Mouse (Mus musculus) ovary, postnatal 10 days (tissue): ENCODE measurements around the gene Dcdc2a.
A peak's percentile ranks its signal among the peaks of the same experiment; 100 is the strongest.

Experiments
- DNase-seq: peaks from one replicate; pipeline ENCODE4 v3.0.0; 2022; ENCODE audit warnings: low spot score

Gene Dcdc2a

DNA sequence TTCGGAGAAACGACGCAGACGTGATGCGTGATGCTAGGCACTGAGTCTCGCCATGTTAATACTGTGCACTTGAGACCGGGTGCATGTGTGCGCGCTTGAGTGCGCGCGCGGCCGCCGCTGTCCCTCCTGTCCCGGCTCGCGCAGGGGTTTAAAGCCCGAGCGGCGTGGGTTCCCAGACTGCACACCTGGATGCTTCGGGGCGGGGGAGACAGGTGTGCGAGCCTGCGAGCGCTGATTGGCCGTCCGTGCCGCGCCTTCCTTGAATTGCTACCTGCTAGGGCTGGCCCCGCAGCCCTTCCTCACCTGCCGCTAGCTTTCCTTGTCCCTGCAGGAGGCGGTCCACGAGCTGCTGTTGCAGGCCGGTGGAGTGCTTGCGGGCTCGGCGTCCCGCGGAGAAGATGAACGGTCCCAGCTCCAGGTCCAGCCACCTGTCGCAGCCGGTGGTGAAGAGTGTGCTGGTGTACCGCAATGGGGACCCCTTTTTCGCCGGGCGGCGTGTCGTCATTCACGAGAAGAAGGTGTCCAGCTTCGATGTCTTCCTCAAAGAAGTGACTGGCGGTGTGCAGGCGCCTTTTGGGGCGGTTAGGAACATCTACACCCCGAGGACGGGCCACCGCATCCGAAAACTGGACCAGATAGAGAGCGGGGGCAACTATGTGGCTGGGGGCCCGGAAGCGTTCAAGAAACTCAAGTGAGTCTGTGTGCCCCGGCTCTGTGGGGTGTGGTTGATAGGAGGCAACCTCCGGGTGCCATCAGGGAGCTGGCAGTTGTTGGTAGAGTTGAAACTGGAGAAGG, at the start of gene Dcdc2a:
Gene Dcdc2a, plus strand, starts transcription at position 132 of the 795 bp plus-strand sequence.
- no peak for DNase-seq

DNA sequence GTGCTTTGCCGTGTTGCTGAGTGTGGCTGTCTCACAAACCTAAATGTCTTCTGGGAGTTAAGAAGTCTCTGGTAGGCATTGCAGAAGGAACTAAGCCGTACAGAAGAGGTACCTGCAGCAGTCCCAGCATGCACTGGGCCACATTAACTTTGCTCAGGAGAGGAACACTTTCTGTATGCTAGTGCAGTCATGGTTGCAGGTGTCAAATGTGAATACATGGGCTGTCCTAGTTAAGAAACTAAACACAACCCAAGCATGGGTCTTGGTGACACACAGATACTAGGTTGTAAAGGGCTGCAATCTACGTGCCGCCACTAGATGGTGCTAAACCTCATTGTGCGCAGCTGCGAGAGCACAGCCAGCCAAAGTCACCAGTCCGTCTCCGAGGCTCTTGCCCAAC, 48.7 kb upstream of the Dcdc2a start:
- no peak for DNase-seq

DNA sequence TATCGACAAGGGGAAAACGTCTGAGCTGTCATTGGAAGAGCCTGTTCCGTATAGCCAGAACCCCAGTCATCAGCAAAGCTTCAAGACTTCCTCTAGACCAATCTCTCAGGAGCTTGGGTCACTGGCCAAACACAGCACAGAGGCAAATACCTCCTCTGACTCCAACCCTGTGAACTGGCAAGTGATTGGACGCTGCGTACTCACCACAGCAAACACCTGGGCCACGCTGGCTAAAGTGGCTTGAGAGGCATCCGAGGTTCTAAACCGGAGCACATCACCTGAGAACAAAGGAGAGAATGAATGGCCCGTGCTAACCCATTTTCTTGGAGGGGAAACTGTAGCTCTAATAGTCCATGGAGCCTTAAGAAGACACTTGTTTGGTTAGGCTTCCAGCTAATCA, 37.5 kb upstream of the Dcdc2a start:
- no peak for DNase-seq

DNA sequence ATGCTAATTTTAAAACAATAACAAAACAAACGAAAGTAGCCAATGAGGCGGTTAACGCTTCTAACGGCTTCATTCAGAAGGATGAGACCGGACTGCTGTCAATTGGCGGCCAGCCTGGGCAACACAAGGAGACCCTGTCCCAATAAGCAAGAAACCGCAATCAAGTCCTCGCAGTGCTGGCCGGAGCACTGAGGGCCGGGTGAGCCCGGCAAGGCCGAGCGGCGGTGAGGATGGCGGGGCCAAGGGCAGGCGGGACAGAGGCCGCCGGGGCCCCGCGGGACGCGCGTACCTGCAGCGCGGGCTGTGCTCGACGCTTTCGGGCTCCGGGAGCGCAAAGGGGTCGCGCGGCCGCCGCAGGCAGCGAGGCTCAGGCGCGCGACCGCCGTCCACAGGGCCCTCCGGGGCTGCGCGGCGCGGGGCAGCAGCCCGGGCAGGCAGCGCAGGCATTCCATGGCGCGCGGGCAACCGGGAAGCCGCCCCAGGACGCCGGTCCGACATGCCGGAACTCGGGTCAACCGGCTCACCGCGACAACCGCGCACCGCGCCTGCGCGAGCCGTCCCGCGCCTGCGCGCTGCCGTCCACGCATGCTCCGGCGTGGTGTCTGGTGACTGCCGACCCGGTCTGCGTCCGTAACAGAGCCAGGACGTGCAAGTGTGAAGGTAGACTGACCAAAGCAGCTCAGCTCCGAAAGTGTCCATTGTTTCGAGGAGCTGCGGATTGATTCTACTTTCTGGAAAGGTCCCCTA, 35.8 kb upstream of the Dcdc2a start, which contains the start of gene Mrs2:
Gene Mrs2, minus strand, starts transcription at position 587 of the 747 bp plus-strand sequence.
- DNase-seq = peak; percentile 69

DNA sequence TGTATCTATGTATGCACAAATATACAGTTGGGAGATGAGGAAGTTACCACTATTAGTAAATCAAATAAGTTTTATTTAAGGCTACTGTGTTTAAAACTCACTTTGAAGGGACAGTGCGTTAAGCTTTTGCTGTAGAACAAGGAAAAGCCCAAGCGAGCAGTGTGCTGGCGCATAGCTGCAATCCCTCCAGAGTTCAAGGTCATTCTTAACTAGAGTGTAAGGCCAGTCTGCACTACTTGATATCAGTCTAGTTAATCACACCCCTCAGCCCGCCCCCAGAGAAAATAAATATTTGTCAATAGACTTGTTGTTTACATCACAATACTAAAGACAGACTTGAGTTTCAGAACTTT, 35.3 kb upstream of the Dcdc2a start:
- DNase-seq = no peak

DNA sequence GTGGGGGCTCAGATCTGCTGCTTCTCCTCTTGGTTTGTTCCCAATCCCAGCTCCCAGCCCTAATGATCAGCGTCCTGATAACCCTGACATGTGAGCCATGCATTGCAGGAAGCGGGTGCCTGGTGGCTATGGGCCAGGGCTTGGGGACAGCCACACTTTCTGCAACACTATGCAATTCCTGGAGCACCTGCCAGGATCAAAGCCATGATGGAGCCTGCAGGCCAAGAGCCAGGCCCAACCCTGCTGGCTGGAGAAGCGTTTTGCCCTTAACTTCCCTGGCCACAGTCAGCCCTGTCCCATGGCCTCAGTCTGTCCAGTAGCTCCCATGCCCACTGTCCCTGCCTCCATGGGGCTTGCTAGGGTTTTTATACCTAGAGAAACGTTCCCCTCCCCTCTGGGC, 33.4 kb upstream of the Dcdc2a start:
- no peak for DNase-seq

DNA sequence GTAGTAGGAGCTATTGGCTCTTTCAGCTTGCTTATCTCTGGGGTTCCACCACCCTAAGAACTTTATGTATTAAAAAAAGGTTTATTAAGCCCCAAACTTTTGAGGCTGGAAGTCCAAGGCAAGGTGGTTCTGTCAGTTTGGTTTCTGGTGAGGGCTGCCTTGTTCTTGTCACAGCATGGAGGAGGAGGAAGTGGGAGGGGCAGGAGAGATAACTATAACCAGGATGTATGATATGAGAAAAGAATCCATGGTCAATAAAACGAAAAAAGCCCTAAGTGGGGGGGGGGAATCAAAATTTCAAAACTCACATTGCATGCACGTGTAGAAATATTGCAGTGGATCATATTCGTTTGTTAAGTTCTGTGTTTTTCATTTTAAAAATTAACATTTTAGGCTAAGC, 32.7 kb upstream of the Dcdc2a start:
- DNase-seq = no peak

DNA sequence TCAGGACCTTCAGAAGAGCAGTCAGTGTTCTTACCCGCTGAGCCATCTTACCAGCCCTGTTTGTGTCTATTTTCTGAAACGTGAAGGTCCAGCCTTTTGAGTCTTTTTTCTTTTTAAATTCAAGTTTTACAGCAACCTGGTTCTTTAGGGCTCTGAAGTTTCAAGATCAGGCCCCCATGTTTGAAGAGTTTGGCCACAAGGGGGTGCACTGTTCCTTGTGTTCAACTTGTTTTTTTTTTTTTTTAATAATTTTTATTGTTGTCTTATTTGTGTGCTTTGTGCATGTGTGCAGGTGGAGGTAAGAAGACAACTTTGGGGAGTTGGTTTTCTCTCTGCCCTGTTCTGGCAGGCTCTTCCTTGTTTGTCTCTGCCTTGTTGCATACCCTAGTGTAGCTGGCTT, 31.1 kb upstream of the Dcdc2a start:
- no peak for DNase-seq

DNA sequence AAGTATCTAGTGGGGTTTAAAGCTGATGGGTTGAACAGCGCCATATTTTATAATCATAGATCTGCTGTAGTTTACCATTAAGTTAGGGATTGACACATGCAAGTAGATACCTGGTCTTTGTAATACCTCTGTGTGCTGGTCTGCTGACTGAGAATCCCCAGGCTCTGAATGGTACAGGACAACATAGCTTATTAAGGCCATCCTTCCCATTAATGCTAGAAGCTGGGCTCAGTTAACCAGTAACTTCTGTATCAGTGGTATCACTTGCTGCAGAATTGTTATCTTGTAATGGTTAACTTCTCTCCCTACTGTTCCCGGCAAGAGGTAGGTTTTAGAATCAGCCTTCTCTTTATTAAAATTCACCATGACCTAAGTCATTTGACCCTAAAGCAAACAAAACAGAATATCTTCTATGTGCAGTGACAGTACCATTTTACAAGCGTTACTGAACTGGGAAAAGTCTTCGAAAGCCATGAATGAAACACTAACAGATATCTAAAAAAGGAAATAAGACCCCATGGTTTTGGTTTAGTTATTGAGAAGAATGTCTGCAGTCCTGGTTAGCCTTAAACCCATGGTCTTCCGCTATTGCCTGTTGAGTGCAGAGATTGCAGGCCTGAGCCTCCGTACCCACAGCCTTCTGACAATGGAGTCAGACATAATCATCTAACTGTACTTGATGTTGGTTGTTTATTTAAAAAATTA, 29.2 kb upstream of the Dcdc2a start:
- no peak for DNase-seq

DNA sequence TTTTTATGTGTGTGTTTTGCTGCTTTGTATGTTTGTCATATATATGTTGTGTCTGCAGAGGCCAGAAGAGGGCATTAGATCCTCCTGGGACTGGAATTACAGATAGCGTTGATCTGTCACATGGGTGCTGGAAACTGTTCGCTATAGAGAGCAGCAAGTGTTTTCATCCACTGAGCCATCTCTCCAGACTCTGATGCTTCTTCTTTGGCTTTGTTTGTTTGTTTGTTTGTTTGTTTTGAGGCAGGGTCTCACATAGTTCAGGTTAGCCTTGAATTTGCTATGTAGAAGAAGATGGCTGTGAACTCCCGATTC, 28.7 kb upstream of the Dcdc2a start:
- DNase-seq = no peak

DNA sequence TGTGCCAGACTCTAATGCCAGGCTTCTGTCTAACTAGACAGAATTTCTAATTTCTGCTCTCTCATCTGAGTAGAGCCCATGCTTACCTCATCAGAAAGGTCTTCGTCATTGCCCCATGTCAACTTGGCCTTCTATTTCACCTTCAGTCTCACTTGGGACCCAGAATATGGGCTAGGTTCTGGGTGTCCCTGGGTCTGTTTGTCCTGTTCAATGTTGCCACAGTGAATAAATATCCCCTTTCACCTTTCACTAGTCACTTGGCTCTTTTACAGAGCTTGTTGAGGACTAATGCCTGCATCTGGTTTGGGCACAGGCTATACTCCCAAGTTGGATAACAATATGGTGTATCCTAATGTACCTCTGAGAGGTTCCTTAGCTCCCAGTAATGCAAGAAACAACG, 16.3 kb upstream of the Dcdc2a start:
- DNase-seq = no peak

DNA sequence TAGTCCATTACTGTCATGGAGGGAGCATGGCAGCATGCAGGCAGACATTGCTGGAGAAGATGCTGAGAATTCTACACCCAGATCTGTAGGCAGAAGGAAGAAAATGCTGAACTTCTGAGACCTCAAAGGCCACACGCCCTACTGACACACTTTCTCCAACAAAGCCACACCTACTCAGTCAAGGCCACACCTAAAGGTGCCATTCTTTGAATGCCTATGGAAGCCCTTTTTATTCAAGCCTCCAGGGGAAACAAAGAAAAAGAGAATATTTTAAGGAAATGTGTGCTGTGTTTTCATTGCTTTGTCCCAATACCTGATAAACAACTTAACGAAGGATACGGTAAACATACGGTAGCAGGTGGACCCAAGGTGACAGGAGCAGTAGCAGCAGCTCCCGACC, 3.1 kb upstream of the Dcdc2a start:
- DNase-seq = no peak

DNA sequence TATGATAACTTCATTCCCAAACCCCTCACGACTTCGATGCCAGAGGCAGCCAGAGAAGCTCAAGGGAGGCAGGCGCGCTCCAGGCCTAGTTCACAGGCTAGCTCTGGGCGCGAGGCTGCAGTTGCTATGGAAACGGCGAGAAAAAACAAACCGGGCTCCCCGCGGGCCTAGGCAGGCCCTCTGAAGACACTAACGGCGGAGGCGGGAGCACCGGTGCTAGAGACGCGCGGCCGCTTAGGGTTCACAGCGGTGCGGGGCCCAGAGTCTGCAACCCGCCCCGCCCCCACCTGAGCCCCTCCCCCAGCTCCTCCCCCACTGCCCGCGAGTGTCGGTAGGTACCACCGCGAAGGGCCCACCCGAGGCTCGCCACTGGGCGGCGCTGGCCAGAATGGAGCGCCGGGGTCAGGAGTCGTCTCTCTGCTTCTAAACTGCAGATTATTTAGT, 671 bp upstream of the Dcdc2a start:
- DNase-seq = no peak

DNA sequence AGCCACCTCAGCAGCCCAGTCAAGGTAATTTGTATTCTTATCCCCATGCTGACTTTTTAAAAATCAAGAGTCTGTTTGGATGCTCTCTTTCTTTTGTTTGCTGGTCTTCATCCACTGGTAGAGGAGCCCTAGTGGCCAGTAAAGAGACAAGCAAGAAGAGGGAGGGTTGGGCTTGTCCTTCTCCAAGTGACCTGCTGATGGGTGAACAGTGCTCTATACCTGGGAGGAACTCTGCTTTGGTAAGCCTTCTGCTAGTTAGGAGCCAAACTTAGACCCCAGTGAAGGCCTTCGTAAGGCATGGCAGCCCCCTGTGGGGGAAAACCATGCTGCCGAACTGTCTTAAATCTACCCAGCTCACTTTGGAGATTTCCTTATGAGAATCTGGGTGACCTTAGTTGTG, 10.9 kb downstream of the Dcdc2a start:
- no peak for DNase-seq

DNA sequence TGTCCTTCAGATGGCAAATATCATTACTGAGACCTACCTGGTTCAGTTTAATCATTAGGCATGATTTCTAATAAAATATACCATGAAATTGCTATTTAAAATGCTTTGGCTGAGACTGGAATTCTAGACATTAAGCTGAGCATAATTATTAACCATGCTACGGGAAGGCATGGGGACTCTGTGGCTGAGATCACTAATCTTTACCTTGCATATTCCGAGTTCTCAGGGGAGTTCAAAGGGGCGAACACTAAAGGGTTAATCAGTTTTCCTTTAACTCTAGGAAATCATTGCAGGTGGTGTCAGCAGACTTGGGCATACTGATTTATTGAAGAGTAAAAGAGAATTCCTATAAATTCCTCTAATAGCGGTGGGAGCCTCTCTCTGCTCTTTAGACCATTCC, 11.4 kb downstream of the Dcdc2a start:
- DNase-seq = no peak

DNA sequence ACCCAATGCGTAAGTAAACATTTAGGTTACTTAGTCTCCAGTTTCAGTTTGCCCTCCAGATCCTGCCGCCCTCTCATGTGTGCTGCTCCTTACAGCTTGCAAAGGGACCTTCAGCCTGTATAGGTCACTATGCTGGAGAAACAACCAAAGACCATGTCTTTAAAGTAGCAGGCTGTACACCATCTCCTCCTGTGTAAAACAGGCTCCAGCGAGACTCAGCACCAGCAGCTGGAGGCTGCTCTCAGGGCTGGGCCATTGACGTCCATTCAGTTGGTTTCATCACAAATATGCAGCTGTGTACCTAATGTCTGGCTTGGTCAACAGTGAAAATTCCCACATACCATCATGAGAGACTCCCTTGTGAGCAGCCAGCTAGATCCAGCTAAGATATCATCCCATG, 14.0 kb downstream of the Dcdc2a start:
- DNase-seq = no peak

DNA sequence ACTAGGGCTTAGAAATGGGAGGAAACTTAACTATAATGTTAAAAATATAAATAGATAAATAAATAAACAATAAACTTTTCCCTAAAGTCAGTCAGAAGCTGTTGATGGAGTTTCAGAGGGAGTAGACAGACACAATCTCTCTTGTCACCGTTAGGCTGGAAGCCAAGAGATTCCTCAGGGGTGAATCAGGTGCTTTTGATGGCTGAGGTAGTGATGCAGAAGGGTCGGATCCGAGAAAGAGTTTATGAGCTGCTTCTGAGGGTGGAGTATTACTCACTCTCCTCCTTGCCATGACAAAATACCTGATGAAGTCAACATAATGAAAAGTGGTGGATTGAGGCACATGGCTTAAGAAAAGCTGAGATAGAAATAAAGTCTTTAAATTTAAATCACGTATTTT, 15.0 kb downstream of the Dcdc2a start:
- DNase-seq = no peak

DNA sequence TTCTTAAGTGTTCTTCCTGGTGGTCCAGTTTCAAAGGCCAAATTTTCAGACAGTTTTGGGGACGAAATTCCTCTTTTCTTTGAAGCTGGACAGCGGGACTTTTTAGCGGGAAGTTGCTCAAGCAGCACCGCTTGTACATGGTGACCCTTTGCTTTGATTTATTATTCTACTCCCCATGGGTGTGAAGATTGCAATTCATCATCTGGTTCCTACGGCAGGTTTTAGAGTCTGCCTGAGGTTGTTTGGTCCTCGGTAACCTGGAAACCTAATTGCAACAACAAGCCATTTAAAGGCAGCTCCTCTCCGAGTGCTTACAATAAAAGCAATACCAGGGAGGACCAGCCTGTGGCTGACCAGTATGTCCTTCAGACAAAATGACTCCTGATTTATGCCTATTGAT, 21.5 kb downstream of the Dcdc2a start:
- DNase-seq = no peak

DNA sequence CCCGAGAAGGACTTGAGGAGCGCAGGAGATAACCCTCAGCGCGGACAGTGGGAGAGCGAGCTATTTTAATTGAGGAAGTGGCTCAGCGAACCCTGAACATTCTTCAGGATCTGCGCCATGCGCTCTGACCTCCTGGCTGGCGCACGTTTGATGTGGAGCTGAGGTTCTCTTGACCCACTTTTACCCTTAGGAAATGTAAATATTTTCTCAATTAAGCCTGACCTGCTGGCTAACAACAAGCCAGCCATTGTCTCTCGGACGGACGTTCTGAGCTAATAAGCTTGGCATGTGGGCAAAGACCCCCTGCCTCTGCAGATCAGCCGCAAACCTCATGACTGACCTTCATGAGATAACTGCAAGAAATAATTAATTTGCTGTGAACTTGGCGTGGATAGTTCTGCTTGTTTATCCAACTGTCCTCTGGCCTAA, 27.4 kb downstream of the Dcdc2a start:
- DNase-seq = no peak

DNA sequence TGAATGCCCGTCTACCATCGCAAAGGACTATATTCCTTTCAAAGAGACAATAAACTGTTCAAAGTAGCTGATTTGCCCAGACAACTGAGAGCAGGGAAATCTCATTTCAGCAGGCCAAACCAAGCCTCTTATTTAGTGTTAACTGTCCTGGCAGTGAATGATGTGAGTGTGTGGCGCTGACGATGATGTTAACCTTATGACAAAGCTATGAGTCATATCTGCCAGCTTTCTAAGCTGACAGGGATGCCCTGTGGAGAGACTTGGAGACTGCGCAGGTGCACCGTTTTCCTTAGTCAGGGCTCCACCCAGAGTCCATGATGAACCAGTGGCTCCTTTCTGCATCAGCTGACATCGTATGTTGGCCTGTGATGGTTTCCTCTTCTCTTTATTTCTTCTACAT, 29.3 kb downstream of the Dcdc2a start:
- no peak for DNase-seq

DNA sequence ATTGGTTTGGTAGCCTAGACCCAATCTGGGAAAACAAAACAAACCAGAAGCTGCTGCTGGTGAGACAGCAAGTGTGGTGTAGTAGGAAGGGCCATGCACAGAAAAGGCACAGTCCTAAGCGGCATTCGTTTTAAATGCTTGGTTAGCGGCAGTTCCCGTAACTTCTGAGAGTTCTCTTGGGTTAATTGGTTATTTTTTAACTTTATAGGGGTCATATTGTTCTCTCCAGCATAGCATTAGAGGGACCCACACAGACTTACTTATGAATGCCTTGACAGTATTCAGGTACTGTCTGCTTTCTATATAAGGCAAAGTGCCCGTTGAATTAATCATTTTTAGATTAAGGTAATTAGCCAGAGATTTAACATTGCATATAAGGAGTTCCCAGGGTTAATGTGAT, 35.5 kb downstream of the Dcdc2a start:
- no peak for DNase-seq

DNA sequence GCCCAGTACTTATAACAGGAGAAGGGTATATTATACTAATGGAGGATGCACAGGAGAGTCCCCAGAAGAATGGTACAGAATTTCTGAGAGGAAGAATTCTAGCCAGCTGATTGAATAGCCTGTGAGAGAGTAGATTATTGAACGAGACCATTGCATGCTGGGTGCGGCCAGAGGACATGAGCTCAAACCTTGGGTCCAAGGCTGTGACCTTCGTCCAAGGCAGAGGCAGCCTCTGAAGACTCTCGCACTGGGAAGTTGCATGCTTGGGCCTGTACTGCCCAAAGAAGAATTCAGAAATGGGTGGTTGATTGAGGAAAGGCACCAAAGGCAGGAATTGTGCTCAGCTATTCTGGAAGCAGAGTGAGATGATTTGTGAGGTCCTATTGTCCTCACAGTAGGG, 38.0 kb downstream of the Dcdc2a start:
- DNase-seq = no peak

DNA sequence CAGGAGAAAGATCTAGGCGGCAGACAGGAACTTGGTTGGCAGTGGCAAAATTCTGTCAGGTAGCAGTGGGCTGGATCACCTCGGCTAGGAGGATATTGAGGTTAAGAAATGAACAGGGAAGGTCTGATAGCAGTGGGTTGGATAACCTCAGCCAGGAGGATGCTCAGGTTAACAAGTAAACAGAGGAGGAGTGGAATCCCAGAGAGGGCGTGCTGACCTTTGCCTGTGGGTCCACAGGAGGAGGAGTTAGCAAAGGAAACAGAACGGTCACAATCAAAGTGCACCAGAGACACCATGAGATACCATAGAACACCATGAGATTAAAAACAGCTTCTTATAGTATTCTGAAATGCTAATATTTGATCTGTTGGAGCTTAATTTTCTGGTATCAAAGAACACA, 38.6 kb downstream of the Dcdc2a start:
- no peak for DNase-seq
